Mouse (Mus musculus): ENCODE data around the gene Sufu.
A peak's percentile ranks its signal among the peaks of the same experiment; 100 is the strongest.

Sufu gene

DNA sequence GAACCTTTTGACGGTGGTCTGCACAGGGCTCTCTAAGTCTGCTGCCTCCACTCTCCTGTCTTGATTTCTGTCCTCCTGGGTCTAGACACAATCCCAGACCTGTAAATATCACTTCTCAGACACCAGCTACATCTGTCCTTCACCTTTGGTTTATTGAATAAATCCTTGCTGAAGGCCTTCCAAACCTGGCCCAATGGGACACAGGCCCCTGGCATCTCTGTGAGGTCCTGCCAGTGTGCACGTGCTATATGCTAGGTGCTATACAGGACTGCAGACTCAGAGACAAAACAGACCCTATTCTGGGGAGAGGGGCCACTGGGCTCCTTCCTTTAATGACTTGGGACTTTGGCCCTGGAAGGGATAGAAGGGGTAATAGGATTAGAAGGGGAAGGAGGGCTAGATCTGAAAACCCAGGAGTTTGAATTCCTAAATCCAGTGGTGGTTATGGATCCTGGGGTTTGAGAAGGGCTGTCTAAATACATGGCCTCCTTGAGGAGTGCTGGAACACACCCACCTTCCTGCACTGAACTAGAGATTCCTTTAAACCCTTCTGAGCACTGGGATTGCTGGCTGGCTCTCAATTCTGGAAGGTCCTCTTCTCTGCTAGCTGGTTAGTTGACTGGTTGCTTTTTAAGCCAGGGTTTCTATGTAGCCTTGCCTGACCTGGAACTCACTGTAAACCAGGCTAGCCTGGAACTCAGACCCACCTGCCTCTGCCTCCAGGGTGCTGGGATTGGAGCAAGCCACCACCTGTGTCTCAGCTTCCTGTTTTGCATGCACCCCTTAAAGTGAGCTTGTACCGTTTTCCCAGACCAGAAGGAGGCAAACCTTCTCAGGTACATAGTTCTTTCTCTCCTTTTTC, 120.2 kb downstream of the Sufu start:
- DNase-seq (ENCODE audit: low spot score) = no peak

- DNase-seq (ENCODE audit: low spot score) = no peak
These were observed 121.0 kb downstream of the Sufu start for GRCm38 (mm10) chr19:46517529-46518351.

- DNase-seq (ENCODE audit: low spot score) = no peak
These were observed 121.7 kb downstream of the Sufu start for GRCm38 (mm10) chr19:46518352-46518787.

GRCm38 (mm10) chr19:46518828-46519621, 122.3 kb downstream of the Sufu start:
- no peak for DNase-seq (ENCODE audit: low spot score)

GRCm38 (mm10) chr19:46521698-46522097, 125.0 kb downstream of the Sufu start:
- no peak for DNase-seq (ENCODE audit: low spot score)

DNA sequence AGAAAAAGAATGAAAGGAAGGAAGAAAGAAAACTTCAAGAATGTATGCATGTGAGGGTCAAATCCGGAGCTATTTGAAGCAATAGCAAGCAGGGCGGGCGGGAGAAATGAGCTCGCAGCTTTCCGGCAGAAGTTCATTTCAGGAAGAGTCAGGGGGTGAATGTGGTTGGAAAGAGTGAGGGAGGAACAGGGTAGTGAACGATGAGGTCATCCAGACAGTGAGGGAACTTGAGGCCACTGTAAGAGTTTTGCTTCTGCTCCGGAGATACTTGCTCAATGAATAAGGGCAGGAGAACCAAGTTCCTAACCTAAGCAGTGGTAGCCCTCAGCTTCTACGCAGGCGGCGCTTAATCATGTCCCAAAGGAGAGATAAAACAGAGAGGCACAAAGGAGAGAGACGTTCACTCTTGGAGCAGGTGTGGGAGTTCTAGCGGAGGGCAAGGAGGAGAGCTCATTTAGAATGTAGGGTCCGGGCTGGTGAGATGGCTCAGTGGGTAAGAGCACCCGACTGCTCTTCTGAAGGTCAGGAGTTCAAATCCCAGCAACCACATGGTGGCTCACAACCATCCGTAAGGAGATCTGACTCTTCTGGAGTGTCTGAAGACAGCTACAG, 125.8 kb downstream of the Sufu start:
- no peak for DNase-seq (ENCODE audit: low spot score)

- no peak for DNase-seq (ENCODE audit: low spot score)
These were observed 126.4 kb downstream of the Sufu start for GRCm38 (mm10) chr19:46523131-46523479.

DNA sequence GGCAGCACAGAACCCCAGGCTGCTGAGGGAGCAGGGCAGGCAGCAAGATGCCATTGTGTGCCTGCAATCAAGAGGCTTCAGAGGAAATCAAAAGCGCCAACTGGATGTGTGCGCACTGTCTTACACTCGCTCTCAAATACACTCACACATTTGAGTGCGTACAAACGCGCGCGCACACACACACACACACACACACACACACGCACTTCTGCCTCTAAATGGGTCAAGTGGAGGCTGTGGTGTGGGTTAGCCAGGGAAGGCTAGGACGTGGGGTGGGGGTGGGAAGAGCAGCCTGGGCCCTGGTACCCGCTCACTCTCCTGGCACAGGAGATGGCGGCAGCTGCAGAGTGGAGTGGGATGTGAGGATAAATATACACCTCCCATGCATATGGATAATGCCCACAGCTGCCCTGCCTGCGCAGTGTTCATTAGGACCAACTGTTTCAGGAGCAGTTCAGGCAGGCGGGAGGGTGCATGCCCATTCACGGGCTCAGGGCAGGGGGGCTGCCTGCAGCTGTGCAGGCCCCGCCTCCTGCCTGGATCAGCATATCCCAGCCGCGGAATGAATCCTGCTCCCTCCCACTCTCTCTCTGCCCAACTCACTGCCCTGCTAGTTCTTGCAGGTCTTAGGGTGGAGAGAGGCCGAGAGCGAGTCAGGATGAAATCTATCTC, 126.9 kb downstream of the Sufu start:
- DNase-seq (ENCODE audit: low spot score) = peak; percentile 70

DNA sequence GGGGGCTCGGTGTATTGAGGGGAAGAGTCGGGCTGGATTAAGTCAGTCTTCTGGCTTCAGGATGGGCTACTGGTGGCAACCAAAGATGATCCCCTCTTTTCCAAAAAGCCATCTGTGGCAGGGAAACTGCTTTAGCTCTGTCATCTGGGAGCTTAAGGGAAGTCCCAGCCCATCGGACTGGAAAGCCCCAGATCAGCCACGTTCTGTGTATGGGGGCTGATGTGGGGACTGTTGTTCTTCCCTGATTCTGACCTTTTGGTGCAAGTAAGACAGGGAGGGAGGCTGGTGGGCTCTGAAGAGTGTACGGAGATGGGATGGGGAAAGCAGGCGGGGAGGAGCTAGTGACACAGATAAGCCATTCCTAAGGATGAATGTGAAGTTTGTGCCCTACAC, 127.5 kb downstream of the Sufu start:
- no peak for DNase-seq (ENCODE audit: low spot score)

DNA sequence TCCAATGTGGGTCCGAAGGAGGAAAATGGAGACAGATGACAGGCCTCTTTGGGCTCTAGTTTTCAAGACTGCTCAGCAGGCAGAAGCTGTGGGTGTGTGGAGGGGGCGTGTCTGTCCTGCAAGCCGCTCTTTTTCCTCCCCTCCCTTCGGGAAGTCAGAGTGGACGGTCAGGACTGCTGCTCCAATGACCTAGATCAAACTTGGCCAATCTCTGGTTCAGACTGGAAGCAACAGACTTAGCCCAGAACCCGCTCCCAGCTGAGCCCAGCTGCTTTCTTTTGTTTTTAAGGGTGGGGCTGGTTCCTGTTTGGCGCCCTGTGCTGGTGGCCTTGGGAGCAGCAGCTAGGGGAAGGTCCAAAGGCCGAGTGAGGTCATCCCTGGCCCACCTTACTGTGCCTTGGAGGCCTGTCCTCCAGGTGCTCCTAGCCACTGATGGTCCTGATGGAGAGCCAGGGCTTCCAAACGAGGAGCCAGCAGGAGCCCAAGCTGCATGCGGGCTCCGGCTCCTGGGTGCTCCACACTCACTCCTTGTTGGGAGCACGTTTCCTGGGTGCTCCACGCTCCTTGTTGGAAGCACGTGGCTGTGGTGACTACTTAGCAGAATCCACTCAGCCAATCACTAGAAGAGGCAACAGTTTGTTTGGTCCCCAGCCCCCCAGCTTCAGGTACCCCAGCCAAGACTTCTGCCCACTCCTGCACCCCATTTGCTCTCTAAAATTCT, 128.1 kb downstream of the Sufu start:
- peak; percentile 68 for DNase-seq (ENCODE audit: low spot score)

DNA sequence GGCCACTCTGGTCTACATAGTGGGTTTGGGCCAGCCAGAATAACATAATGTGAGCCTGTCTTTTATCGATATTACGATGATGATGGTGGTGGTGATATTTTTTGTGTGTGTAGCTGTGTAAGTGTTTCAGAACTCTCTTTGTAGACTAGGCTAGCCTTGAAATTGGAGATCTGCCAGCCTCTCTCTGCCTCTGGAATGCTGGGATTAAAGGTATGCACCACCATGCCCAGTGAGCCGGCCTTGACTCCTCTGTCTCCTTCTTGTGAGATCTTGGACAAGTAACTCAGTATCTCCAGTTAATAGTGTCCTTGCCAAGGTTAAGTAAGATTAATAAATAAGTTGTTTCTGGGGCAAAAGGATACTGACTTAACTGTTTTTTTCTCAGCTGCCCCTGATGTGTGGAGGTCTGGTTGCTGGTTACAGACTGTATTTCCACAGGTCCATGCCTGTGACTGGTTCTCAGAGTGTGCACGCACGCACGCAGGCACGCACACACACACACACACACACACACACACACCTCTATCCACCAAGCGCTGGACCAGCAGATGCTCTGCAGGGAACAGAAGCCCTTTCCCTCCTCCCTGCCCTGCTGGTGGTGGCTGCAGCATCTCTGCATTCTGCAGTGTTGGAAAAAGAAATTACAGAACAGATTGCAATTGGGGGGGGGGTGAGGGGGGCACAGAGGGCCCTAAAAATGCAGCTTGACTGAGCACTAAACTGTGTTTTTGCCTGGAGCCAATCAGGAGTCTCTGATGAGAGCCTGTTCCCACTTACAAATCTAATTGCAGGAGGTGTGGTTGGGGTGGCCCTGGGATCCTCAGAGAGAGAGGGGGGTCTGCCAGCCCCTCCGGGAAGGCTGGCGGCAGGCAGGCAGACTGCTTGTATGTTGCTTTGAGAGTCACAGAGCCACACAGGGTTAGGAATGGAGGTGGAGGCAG, 129.3 kb downstream of the Sufu start:
- DNase-seq (ENCODE audit: low spot score) = no peak

- no peak for DNase-seq (ENCODE audit: low spot score)
These were observed 131.2 kb downstream of the Sufu start for GRCm38 (mm10) chr19:46527632-46528528.

DNA sequence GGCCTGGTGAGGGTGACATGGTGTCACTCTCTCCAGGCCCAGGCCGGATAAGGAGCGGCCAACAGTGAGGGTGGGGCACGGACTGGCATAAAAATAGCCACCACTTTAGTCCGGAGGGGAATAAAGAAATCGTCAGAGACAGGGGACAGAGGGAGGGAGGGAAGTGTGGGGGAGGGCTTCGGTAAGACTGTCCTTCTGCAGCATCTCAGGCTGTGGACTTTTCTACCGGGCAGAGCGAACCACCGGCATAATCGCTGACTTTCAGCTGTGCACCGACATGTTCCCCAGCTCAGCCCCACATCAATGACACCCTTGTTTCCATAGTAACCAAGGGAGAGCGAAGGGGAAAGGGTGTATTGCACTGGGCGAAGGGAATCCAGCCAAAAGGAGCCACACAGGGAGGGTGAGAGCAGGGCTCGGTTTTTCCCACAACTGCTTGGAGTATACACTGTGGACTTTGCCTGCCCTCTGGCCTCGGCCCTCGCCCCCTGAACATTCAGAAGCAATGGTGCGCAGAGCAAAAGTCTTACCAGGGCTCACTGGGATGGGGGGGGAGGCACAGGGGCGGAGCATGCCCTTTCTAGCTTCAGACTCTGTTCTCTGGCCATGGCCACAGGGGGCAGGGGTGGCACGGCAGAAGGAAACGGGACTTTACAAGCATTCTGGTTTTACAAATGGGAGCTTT, 132.0 kb downstream of the Sufu start:
- DNase-seq (ENCODE audit: low spot score) = peak; percentile 67

- no peak for DNase-seq (ENCODE audit: low spot score)
These were observed 133.1 kb downstream of the Sufu start for GRCm38 (mm10) chr19:46529601-46530448.

DNA sequence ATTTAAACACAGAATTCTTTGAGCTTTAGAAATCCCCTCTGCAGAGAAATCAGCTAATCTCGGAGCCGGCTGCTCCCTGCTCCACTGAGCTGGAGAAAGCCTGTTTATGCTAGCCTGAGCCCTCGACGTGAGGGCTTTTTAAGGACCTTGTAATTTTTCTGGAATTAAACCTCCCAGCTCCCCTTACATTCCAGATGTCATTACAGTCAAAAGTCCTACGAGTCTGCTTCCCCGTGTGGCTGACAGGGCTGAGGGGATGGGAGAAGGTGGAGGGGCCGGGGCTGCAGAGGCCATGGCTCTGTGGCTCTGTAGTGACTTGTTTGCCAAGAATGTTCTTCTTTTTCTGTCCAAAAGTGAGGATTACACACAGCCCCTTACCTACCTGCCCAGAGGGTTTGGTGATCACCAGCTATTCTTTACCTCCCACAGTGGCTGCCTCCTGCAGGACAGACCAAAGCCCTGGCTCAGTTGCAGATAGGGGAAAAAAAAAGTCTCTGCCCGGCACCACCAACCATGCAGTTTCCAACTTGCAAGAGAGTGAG, 133.8 kb downstream of the Sufu start:
- no peak for DNase-seq (ENCODE audit: low spot score)

All from ovary, adult 18-20 months (tissue).